Mouse (Mus musculus): ENCODE measurements at regions not wholly inside any gene's neighbourhood (a gene's known extent, or its start where the extent isn't known, plus 50 kb on each side); places are given as distances from the start of the nearest gene placed in this dataset. TPM values are rescaled to one million over a fixed set of nuclear protein-coding genes. Genes with fewer than 3 reads are reported as not detected.

Small RNA genes in the stretch of these regions (microRNA-seq; reads per million reads assigned to microRNA genes)
- not detected for gene Gm25748
